Mouse (Mus musculus) liver, embryonic 14.5 days (tissue): Measurements from ENCODE around the gene Tbcel. TPM values are rescaled to one million over a fixed set of nuclear protein-coding genes. Genes with fewer than 3 reads are reported as not detected.

ENCODE experiments used
- ATAC-seq: fragments of 200-750 bp; cut with Nextera tagmentation; 2 replicates; pipeline ENCODE4 v1.8.0; 2017; ENCODE audit warnings: moderate number of reproducible peaks, mild to moderate bottlenecking, moderate library complexity; ENCODE audit not compliant: insufficient read depth
- DNase-seq, 3 experiments: peaks; one replicate each; pipeline ENCODE4 v3.0.0-alpha.2; 2012 to 2013; ENCODE audit warnings: low read depth in 3 of 3, low spot score in 3 of 3
- H3K27ac ChIP-seq: fragments of 300-500 bp; sonication (generic); 2 replicates; pipeline ENCODE4 v1.5.1; 2014; ENCODE audit warnings: moderate library complexity, mild to moderate bottlenecking, control low read depth, inconsistent platforms
- H3K27me3 ChIP-seq: fragments of 300-500 bp; sonication (generic); 2 replicates; pipeline ENCODE4 v1.6.1; 2014; ENCODE audit warnings: mild to moderate bottlenecking, low read length, moderate library complexity; ENCODE audit not compliant: control insufficient read depth, insufficient read depth
- H3K36me3 ChIP-seq: fragments of 300-500 bp; sonication (generic); replicated peaks from 2 replicates; pipeline ENCODE4 v1.6.1; 2014; ENCODE audit warnings: low read depth; ENCODE audit not compliant: control insufficient read depth, insufficient read depth
- H3K4me1 ChIP-seq, 2 experiments: fragments of 200-500 bp in 1 of 2; fragments of 300-500 bp in 1 of 2; sonication (generic) in 1 of 2; replicated peaks; 2 replicates each; pipeline ENCODE4 v1.6.1; 2012 to 2014; ENCODE audit warnings: antibody characterized with exemption in 1 of 2, inconsistent platforms in 1 of 2, low read length in 1 of 2; ENCODE audit not compliant: control insufficient read depth in 2 of 2, insufficient read depth in 2 of 2
- H3K4me2 ChIP-seq: fragments of 300-500 bp; sonication (generic); 2 replicates; pipeline ENCODE4 v1.6.1; 2014; ENCODE audit warnings: low read depth, mild to moderate bottlenecking, control low read depth, moderate library complexity
- H3K4me3 ChIP-seq, 2 experiments: fragments of 200-500 bp in 1 of 2; fragments of 300-500 bp in 1 of 2; sonication (generic) in 1 of 2; 2 replicates each; pipeline ENCODE4 v1.5.1; 2012 to 2014; ENCODE audit warnings: low read depth in 2 of 2, low read length in 2 of 2, mild to moderate bottlenecking in 2 of 2, control low read depth in 1 of 2, inconsistent platforms in 1 of 2, moderate library complexity in 1 of 2; ENCODE audit not compliant: insufficient read depth in 1 of 2
- H3K9ac ChIP-seq: fragments of 300-500 bp; sonication (generic); replicated peaks from 2 replicates; pipeline ENCODE4 v1.6.1; 2014; ENCODE audit warnings: mild to moderate bottlenecking, control low read depth, moderate library complexity
- H3K9me3 ChIP-seq: fragments of 300-500 bp; sonication (generic); 2 replicates; pipeline ENCODE4 v1.6.1; 2016; ENCODE audit warnings: low read length, mixed read lengths; ENCODE audit not compliant: control insufficient read depth
- CTCF ChIP-seq: IDR thresholded peaks from 2 replicates; pipeline ENCODE4 v1.5.1; 2016; ENCODE audit warnings: antibody characterized with exemption, low read depth, control low read depth
- EP300 ChIP-seq: IDR thresholded peaks from 2 replicates; pipeline ENCODE4 v1.6.1; 2016; ENCODE audit warnings: antibody characterized with exemption, low read depth
- WGBS: fragments of 180-500 bp; shearing (Covaris S2); extraction: QIAGEN DNeasy Blood & Tissue Kit; methylation state at CpG from one replicate; pipeline ENCODE4 v1.1.7; 2014; ENCODE audit not compliant: insufficient replicate concordance; 5-methylcytosine and 5-hydroxymethylcytosine counted together
- polyA plus RNA-seq, 2 experiments: library from polyadenylated mRNA; depleted of rRNA in 1 of 2; stranded (reverse) in 1 of 2; unstranded in 1 of 2; fragments of >200 nt; fragmentation: Nextera tagmentation in 1 of 2; extraction: Ambion mirVana in 1 of 2; gene quantifications; 2 replicates each; pipeline versions ENCODE4 v1.2.1 to v1.2.3; 2012 to 2014

The Tbcel gene
- polyA plus RNA-seq, 2 experiments: 11.3 to 19.7 TPM

GRCm38 (mm10) chr9:42518163-42518562 is 10.6 kb upstream of the Tbcel start:
- TF ChIP-seq EP300 (no peak), CTCF (no peak)
- Histone ChIP-seq H3K9me3 (no peaks in the 10 kb centered on the region), H3K36me3 (no peaks in the 10 kb centered on the region), H3K4me2 (no peak overlapping the region), H3K27me3 (peaks cover 6% of the 10 kb centered on the region), H3K9ac (no peak overlapping the region), H3K4me3 (no peak overlapping the region), H3K4me1 (no peaks in the 10 kb centered on the region), H3K27ac (no peak overlapping the region)
- DNase-seq (no peak), ATAC-seq (no peak)
- WGBS: 67% methylated on average over 14 of the region's 14 CpGs

GRCm38 (mm10) chr9:42513159-42513558 is 5.5 kb upstream of the Tbcel start:
- H3K36me3 ChIP-seq: no peaks in the 10 kb centered on the region
- H3K9ac ChIP-seq: no peak overlapping the region
- H3K4me3 ChIP-seq: no peak overlapping the region
- no peaks in the 10 kb centered on the region for H3K27me3 ChIP-seq
- no peak overlapping the region for H3K4me2 ChIP-seq
- no peak overlapping the region for H3K27ac ChIP-seq
- H3K4me1 ChIP-seq: 0 out of 4 replicates have a peak, but pooled peaks cover 0 to 2% of the 10 kb centered on the region in 2 experiments
- 60% methylated on average over 5 of the region's 5 CpGs for WGBS
- ATAC-seq (no peak), DNase-seq (no peak)
- H3K9me3 ChIP-seq: no peaks in the 10 kb centered on the region
- TF ChIP-seq CTCF: no peak
- TF ChIP-seq EP300: no peak

- H3K36me3 ChIP-seq: no peaks in the 10 kb centered on the region
- no peaks in the 10 kb centered on the region for H3K27me3 ChIP-seq
- no peak overlapping the region for H3K4me2 ChIP-seq
- no peak overlapping the region for H3K27ac ChIP-seq
- H3K4me1 ChIP-seq: 0 out of 4 replicates have a peak, but pooled peaks cover 0 to 2% of the 10 kb centered on the region in 2 experiments
- DNase-seq: no peak
- H3K9ac ChIP-seq: no peak overlapping the region
- WGBS: 33% methylated on average over 4 of the region's 4 CpGs
- no peak overlapping the region for H3K4me3 ChIP-seq
- TF ChIP-seq EP300 (no peak), CTCF (no peak)
- H3K9me3 ChIP-seq: no peaks in the 10 kb centered on the region
- no peak for ATAC-seq
Measured at GRCm38 (mm10) chr9:42512312-42512711, 4.7 kb upstream of the Tbcel start.

GRCm38 (mm10) chr9:42508235-42508634 is 626 bp upstream of the Tbcel start:
- DNase-seq (no peak), ATAC-seq (no peak)
- Histone ChIP-seq H3K27ac (no peak overlapping the region), H3K4me3 (no peak overlapping the region), H3K27me3 (no peaks in the 10 kb centered on the region), H3K36me3 (no peaks in the 10 kb centered on the region), H3K4me1 (0 out of 4 replicates have a peak, but pooled peaks cover 0 to 2% of the 10 kb centered on the region in 2 experiments), H3K9me3 (no peaks in the 10 kb centered on the region), H3K4me2 (no peak overlapping the region), H3K9ac (no peak overlapping the region)
- WGBS: 56% methylated on average over 7 of the region's 7 CpGs
- TF ChIP-seq EP300: no peak
- no peak for TF ChIP-seq CTCF

GRCm38 (mm10) chr9:42507022-42507421 is 587 bp downstream of the Tbcel start:
- H3K9me3 ChIP-seq: no peaks in the 10 kb centered on the region
- no peaks in the 10 kb centered on the region for H3K4me1 ChIP-seq
- H3K27ac ChIP-seq: no peak overlapping the region
- WGBS: 19% methylated on average over 1 of the region's 1 CpGs
- ATAC-seq (no peak), DNase-seq (peak in 1 of 3 experiments; percentile 4)
- no peak overlapping the region for H3K9ac ChIP-seq
- TF ChIP-seq EP300 (no peak), CTCF (no peak)
- no peak overlapping the region for H3K4me2 ChIP-seq
- H3K4me3 ChIP-seq: no peak overlapping the region
- no peaks in the 10 kb centered on the region for H3K36me3 ChIP-seq
- no peaks in the 10 kb centered on the region for H3K27me3 ChIP-seq
